Mouse (Mus musculus) embryonic fibroblast, embryonic 13.5 days (primary cell): ENCODE results near the gene Tmem126a.

ENCODE experiments used
- CTCF ChIP-seq: IDR thresholded peaks from 2 replicates; pipeline ENCODE4 v1.5.1; 2011; ENCODE audit warnings: mild to moderate bottlenecking, control low read depth, low read length, moderate library complexity, borderline replicate concordance; ENCODE audit not compliant: insufficient read depth
- POLR2A ChIP-seq: IDR thresholded peaks from 2 replicates; pipeline ENCODE4 v1.6.1; 2011; ENCODE audit warnings: low read depth, mild to moderate bottlenecking, control low read depth, low read length, moderate library complexity

GRCm38 (mm10) chr7:90444206-90444605 is 12.8 kb downstream of the Tmem126a start:
- TF ChIP-seq CTCF (no peak), POLR2A (no peak)
